Mouse (Mus musculus) right cerebral cortex, postnatal 36 days (tissue): ENCODE data around the gene Muc15.

Experiments
- DNase-seq, 2 experiments: peaks; one replicate each; pipeline ENCODE4 v3.0.0; 2022; ENCODE audit warnings: low spot score in 2 of 2, mixed read lengths in 1 of 2

Muc15 gene

GRCm38 (mm10) chr2:110721290-110721753 is at the start of gene Muc15:
Gene Muc15 (plus strand): TSS chr2:110721340.
- no peak for DNase-seq

- no peak for DNase-seq
Measured at GRCm38 (mm10) chr2:110709436-110709835, 11.7 kb upstream of the Muc15 start.

DNA sequence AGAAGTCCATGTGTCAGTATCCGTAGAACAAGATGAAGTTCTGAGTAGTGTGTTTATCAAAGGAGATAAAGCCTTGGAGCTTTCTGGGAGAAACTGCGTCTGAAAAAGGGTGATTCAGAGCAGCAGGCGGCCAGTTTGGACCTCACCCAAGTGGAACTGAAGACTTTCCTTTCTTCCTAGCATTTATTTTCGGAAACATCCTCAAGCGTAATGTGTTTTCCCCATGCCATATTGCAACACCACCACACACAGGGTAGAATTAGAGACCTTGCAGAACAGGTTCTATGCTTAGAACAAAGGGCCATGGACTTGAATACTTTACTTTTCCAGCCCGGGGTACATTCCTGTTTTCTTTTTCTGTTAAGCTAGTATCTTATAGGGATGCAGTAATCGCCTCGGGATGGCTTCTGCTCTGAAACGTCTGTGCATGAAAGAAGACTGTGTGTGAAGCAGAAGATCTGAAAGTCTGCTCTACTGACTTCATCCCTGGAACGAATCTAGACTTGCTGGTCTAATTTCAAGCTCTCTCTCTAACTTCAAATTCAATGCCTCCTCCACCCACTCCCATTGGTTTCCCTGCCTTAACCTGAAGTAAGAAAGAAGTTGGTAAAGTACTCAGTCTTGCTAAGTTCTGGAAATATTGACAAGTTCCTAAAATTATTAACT is 11.0 kb upstream of the Muc15 start:
- DNase-seq, result peak; percentile 18 to 64

GRCm38 (mm10) chr2:110719051-110719450 is 2.1 kb upstream of the Muc15 start:
- DNase-seq, result peak; percentile 18 to 41

- no peak for DNase-seq
Measured at GRCm38 (mm10) chr2:110722208-110722607, 1.1 kb downstream of the Muc15 start.

DNA sequence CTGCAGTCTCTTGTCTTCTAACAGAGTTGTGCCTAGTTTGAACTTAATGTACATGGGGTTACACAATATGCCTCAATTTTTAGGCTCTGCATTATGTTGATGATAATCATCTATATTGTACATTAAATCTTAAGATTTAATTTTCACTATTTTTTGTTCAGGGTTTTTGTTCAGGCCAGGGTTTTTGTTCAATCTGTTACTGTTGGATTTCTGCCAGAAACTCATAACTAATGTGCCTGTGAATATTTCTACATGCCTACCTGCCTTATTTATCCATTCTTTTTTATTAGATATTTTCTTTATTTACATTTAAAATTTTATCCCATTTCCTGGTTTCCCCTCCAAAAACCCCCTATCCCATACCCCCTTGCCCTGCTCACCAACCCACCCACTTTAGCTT is 5.0 kb downstream of the Muc15 start:
- DNase-seq, result no peak

DNA sequence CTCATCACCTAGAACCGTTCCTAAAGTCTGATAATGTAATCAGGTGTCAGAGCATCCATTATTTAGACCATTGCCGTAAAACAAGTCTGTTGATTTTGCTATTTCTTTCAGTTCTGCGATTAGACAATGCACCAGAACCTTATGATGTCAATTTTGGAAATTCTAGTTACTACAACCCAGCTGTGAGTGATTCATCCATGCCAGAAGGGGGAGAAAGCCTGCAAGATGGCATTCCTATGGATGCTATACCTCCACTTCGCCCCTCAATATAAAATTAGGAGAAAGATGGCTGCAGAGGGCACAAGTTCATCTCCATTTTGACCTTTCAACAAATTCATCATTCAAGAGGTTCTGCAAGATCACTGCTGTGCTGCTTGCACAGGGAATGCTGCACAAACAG is 16.1 kb downstream of the Muc15 start:
- DNase-seq, result no peak

DNA sequence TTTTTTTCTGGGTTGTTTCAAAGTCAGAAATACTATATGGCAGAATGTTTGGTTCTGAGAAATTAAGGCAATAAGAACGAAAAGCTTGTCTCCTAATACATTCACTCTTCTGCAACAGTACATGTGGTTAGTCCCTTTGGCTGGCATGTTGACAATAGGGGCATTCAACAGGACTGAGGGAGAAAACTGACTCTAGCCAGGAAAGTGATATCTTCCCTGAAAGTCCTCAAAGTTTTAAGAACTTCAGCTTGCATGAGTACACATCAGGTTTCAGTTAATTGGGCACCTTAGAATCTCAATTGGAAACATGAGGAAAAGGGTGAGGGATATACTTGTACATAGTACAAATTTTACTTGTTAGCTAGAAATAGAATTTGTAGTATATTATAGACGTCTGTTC is 16.8 kb downstream of the Muc15 start:
- no peak for DNase-seq

- DNase-seq, result no peak
Measured at GRCm38 (mm10) chr2:110739781-110740180, 18.6 kb downstream of the Muc15 start.

DNA sequence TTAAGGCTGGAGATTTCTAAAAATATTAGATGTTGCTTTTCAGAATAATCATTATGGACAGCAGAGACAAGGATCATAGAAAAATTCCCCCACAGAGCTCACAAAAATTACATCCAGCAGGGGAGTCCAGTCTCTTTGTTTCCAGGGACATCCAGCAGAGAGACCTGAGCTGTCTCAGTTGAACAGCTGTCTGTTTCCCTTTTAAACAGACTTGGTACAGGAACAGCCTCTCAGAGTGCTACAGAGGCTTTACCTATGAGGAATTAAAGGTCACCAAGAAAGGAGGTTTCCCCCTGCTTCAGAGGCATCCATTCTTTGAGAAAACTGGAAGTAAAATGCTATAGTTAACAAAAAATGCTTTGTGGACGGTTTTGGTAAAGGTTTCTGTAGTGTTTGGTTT is 19.4 kb downstream of the Muc15 start:
- no peak for DNase-seq

DNA sequence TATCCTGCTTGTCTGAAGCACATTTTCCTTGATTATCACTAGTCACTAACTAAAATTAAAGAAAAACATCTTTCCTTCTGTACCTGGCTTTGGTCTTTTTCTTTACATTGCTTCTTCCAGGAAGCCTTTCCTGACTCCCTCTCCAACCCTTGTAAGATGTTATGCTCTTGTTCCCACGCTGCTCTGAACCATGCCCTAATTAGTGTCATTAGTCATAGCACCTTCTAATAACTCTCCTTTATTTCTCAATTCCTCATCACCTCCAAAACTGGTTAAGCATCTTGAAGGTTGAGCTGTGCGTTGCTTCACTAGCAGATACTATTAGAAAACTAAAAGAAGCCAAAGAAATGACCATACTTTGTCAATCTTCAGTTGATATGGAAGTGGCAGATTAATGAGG is 36.4 kb downstream of the Muc15 start:
- no peak for DNase-seq

DNA sequence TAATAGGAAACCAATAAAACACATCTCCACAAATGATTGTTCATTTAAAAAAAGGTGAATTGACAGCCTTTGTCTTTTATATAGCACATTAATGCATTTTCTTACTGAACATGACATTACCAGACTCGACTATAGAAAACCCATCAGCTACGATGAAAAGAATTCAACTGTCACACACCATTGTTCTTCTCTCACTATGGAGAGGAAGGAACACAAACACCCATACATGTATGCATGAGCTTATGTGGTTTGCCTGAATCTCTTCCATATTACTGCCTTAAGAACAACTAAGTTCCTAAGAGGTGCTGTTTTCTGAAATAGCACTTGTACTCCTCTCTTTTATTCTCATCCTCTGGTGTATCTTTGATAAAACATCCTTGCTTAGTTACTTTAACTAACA is 38.3 kb downstream of the Muc15 start:
- no peak for DNase-seq

DNA sequence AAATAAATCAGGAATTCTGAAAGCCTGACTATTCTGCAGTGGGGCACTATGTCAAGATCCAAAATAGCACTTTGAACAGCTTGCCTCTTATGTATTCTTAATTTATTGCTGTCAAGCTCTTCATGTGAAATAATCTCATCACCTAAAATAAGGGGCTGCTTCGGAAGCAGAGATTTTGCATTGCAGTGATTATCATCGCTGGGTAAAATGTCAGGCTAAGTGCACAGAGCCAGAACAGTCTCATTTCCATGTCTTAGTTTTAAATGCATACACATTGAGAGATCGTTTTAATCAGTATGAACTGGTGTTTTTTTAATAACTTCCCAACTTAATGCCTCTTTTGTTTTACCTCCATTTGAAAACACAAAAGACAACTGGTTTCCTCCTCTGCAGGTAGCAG is 66.3 kb downstream of the Muc15 start:
- no peak for DNase-seq
